Mouse (Mus musculus) ES-E14 (cell line): Measurements from ENCODE around the gene Banf1. TPM values are rescaled to one million over a fixed set of nuclear protein-coding genes. Genes with fewer than 3 reads are reported as not detected.

ENCODE experiments used
- DNase-seq: peaks from one replicate; pipeline ENCODE4 v3.0.0-alpha.2; 2013; ENCODE audit warnings: low read depth, low spot score
- H3K27ac ChIP-seq: 2 replicates; pipeline ENCODE4 v1.5.1; 2012; ENCODE audit warnings: low read depth, mild to moderate bottlenecking, low read length, moderate library complexity, mixed read lengths; ENCODE audit not compliant: poor library complexity, insufficient read depth, severe bottlenecking
- H3K36me3 ChIP-seq: 2 replicates; pipeline ENCODE4 v1.6.1; 2012; ENCODE audit warnings: mild to moderate bottlenecking, low read length, moderate library complexity, mixed read lengths; ENCODE audit not compliant: control insufficient read depth, poor library complexity, insufficient read depth, severe bottlenecking
- H3K4me1 ChIP-seq, 2 experiments: fragments of 150-350 bp in 1 of 2; sonication (generic) in 1 of 2; 2 replicates each; pipeline ENCODE4 v1.6.1; 2012; ENCODE audit warnings: low read length in 2 of 2, mild to moderate bottlenecking in 1 of 2, mixed read lengths in 1 of 2; ENCODE audit not compliant: control insufficient read depth in 2 of 2, insufficient read depth in 2 of 2, poor library complexity in 1 of 2
- H3K4me3 ChIP-seq, 2 experiments: fragments of 150-350 bp in 1 of 2; sonication (generic) in 1 of 2; 2 replicates each; pipeline ENCODE4 v1.5.1; 2012; ENCODE audit warnings: low read length in 2 of 2, low read depth in 1 of 2, mild to moderate bottlenecking in 1 of 2, mixed read lengths in 1 of 2; ENCODE audit not compliant: insufficient read depth in 1 of 2, poor library complexity in 1 of 2, severe bottlenecking in 1 of 2
- H3K9ac ChIP-seq: 2 replicates; pipeline ENCODE4 v1.6.1; 2012; ENCODE audit warnings: low read depth, mild to moderate bottlenecking, low read length, mixed read lengths; ENCODE audit not compliant: poor library complexity, insufficient read depth, severe bottlenecking
- H3K9me3 ChIP-seq: fragments of 150-350 bp; sonication (generic); 2 replicates; pipeline ENCODE4 v1.6.1; 2012; ENCODE audit warnings: low read depth, mild to moderate bottlenecking, low read length; ENCODE audit not compliant: control insufficient read depth, insufficient read depth
- CHD2 ChIP-seq: IDR thresholded peaks from 2 replicates; pipeline ENCODE4 v1.6.1; 2014; ENCODE audit warnings: mild to moderate bottlenecking, low read depth, low read length, inconsistent platforms
- HCFC1 ChIP-seq: IDR thresholded peaks from 2 replicates; pipeline ENCODE4 v1.6.1; 2012; ENCODE audit warnings: low read length, inconsistent platforms, borderline replicate concordance; ENCODE audit not compliant: insufficient read depth
- MAFK ChIP-seq: IDR thresholded peaks from 2 replicates; pipeline ENCODE4 v1.6.1; 2014; ENCODE audit warnings: mild to moderate bottlenecking, low read depth, low read length, inconsistent platforms; ENCODE audit not compliant: insufficient read depth
- ZC3H11A ChIP-seq: IDR thresholded peaks from 2 replicates; pipeline ENCODE4 v1.6.1; 2012; ENCODE audit warnings: low read depth, mild to moderate bottlenecking, inconsistent platforms, low read length, borderline replicate concordance
- ZNF384 ChIP-seq: IDR thresholded peaks from 2 replicates; pipeline ENCODE4 v1.6.1; 2012; ENCODE audit warnings: low read depth, low read length, inconsistent platforms
- in situ Hi-C, 2 experiments: fragments of 600-800 bp; cut with MboI; formaldehyde crosslinking; loops; one replicate each; pipeline ENCODE4 v1.15.1; 2025; ENCODE audit warnings: low sequenced_read_pairs in 2 of 2, inconsistent platforms in 1 of 2; ENCODE audit not compliant: unreplicated experiment in 2 of 2
- total RNA-seq: library from RNA; depleted of rRNA; stranded (reverse); fragments of 300-350 nt; gene quantifications from 2 replicates; pipeline ENCODE4 v1.2.3, GENCODE M21; 2012

Gene Banf1
- total RNA-seq, 1 experiment = 213 TPM

DNA sequence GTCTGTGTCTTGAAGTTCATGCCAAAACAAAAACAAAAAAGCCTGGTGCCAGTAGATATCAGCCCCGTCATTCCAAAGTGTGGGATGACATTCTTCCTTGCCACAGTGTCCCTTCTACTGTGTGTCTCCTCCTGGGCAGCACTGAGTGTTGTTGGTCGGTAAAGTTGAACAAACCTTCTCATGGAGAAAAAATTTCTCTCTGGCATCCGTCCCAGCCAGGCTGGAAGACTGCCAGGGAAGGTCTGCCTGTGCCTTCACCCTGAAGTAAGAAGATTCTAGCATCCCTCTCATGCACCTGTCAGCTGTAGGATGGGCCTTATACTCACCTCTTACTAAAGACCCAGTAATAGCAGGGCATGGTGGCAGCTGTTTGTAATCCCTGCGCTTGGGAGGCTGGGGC, 25.9 kb upstream of the Banf1 start:
- DNase-seq = no peak
- in situ Hi-C loops = no loop called here

DNA sequence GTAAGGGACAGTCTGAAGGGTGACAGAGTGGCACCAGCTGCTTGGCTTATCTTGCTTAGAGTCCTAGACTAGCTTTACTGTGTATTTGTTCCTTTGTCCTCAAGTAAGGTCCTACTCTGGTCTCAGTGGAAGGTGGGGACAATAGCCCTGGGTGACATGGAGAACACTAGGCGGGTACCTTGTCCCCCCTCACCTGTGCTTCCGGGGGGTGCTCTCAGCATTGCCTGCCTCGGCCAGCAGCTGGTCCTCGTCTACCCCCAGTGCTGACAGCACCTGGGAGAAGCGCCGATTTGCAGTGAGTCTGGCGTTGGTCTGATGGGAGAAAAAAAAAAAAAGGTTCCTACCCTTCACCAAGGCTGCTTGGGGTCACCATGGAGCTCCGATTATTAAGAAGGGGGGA, 23.4 kb upstream of the Banf1 start:
- no peak for DNase-seq
- TF ChIP-seq ZNF384 = no peak
- Histone ChIP-seq H3K27ac (no peak overlapping the region), H3K9ac (peak overlapping the region; percentile 89; the same call in 1 of the 2 replicates), H3K4me1 (peaks cover 2 to 14% of the 10 kb centered on the region in 2 experiments; a peak in 1 of 4 replicates), H3K4me3 (peak overlapping the region; percentile 73 to 94), H3K9me3 (no peaks in the 10 kb centered on the region), H3K36me3 (peaks cover 4% of the 10 kb centered on the region; the same call in 1 of the 2 replicates)
- in situ Hi-C loops = no loop called here

More for the DNA sequence above, 25.9 kb upstream of the Banf1 start:
- H3K36me3 ChIP-seq = no peaks in the 10 kb centered on the region
- no peaks in the 10 kb centered on the region for H3K9me3 ChIP-seq
- H3K4me3 ChIP-seq = no peak overlapping the region
- no peak overlapping the region for H3K9ac ChIP-seq
- TF ChIP-seq HCFC1 = no peak
- TF ChIP-seq ZNF384 = no peak
- no peak for TF ChIP-seq MAFK
- no peak for TF ChIP-seq CHD2
- no peak overlapping the region for H3K27ac ChIP-seq
- peaks cover 0 to 12% of the 10 kb centered on the region in 2 experiments; a peak in 1 of 4 replicates for H3K4me1 ChIP-seq

DNA sequence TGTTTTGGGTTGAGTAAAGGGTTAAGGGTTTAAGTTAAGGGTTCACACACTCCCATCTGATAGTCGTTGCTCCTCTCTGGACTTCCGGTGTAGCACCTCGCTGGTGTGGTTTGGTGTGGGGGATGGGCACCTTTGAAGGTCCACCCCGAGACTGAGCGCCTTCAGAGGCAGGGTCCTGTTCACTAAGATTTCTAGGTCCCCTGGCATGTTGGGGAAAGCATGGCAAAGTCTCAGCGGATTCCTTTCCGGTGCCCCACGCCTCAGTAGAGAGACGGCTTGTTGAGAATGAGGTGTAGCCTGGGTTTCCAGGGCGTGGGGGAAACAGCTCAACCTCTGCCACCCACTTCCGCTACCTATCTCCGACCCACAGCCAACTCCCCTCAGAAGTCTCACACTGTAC, 22.7 kb upstream of the Banf1 start:
- in situ Hi-C loops = no loop called here
- peaks cover 10% of the 10 kb centered on the region for H3K36me3 ChIP-seq
- H3K4me1 ChIP-seq = peaks cover 2 to 14% of the 10 kb centered on the region in 2 experiments; a peak in 1 of 4 replicates
- peak overlapping the region; percentile 28 for H3K27ac ChIP-seq
- peak overlapping the region; percentile 89 for H3K9ac ChIP-seq
- TF ChIP-seq MAFK (no peak), HCFC1 (no peak), ZC3H11A (no peak), CHD2 (no peak), ZNF384 (no peak)
- H3K9me3 ChIP-seq = no peaks in the 10 kb centered on the region
- DNase-seq = no peak
- peak overlapping the region; percentile 73 to 94 for H3K4me3 ChIP-seq

DNA sequence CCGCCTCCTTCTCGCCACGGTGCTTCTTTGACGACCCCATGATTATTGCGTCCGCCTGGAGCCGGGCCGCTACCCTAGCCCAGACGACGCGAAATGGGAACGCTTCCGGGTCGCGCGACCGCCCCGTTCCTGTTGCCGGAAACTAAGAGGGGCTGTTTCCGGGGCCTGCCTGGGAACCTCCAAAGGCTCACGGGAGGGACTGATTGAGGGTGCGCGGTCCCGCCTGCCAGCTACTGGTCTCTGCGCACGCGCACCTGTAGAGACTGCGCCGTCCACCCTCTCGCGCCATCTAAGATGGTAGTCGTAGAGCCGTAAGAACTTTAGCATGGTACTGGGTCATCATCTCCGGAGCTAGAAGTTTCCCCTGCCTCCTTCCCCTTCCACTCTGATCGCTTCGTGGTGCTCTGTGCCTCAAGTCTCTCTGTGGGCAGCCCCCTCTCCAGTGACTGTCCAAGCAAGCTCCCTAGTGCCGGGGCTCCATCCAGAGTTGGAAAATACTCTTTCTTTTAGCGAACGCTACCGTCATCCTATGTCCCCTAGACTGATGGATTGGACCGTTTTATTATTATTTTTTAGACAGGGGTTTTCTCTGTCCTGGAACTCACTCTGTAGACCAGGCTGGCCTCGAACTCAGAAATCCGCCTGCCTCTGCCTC, 21.7 kb upstream of the Banf1 start, which contains the start of gene Sart1:
Gene Sart1, minus strand, starts transcription at position 116 of the 655 bp plus-strand sequence.
- TF ChIP-seq HCFC1 (peak; percentile 73; the same call in 1 of the 2 replicates), CHD2 (no peak), MAFK (no peak)
- peak within 1 kb of the TSS; percentile 94 to 96 for H3K4me3 ChIP-seq
- in situ Hi-C loops = no loop called here

DNA sequence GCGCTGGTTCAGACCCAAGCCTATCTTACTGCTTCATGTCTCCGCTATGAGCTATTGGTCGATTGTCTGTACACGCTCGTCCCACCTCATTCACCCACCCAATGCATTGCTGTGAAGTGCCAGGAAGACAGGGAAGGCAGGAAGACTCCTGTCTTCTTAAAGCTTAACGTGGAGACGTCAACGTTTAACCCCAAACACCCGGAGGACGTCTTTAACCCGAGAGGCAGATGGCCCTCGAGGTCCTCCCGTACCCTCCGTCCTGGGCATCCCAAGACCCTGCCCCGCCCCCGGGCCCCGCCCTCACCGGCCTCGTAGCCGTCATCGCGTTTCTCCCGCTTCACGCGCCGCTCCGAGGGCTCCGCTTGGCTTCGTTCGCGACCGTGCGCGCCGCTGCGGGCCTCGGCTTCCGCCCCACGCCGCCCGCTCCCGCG, 21.1 kb upstream of the Banf1 start:
- Histone ChIP-seq H3K9me3 (no peaks in the 10 kb centered on the region), H3K4me1 (peaks cover 2 to 15% of the 10 kb centered on the region in 2 experiments; a peak in 1 of 4 replicates), H3K9ac (peak overlapping the region; percentile 94), H3K27ac (peak overlapping the region; percentile 70), H3K36me3 (peaks cover 26% of the 10 kb centered on the region), H3K4me3 (peak overlapping the region; percentile 94 to 96)
- no peak for TF ChIP-seq ZNF384
- no peak for TF ChIP-seq MAFK
- no peak for TF ChIP-seq HCFC1
- no peak for TF ChIP-seq CHD2
- TF ChIP-seq ZC3H11A = no peak
- DNase-seq = no peak
- in situ Hi-C loops = no loop called here

More for the DNA sequence above, 21.7 kb upstream of the Banf1 start, which contains the start of gene Sart1:
- Histone ChIP-seq H3K9me3 (no peaks in the 10 kb centered on the region), H3K36me3 (peaks cover 19% of the 10 kb centered on the region), H3K4me1 (peaks cover 2 to 14% of the 10 kb centered on the region in 2 experiments; a peak in 1 of 4 replicates), H3K27ac (peak within 1 kb of the TSS; percentile 70), H3K9ac (peak within 1 kb of the TSS; percentile 94)
- DNase-seq = peak; percentile 91
